Mouse (Mus musculus): ENCODE results near the gene Bsn. TPM values are rescaled to one million over a fixed set of nuclear protein-coding genes. Genes with fewer than 3 reads are reported as not detected.
A peak's percentile ranks its signal among the peaks of the same experiment; 100 is the strongest.

Bsn gene
- polyA plus RNA-seq, 1 experiment from 2014 or later: 0.36 TPM

DNA sequence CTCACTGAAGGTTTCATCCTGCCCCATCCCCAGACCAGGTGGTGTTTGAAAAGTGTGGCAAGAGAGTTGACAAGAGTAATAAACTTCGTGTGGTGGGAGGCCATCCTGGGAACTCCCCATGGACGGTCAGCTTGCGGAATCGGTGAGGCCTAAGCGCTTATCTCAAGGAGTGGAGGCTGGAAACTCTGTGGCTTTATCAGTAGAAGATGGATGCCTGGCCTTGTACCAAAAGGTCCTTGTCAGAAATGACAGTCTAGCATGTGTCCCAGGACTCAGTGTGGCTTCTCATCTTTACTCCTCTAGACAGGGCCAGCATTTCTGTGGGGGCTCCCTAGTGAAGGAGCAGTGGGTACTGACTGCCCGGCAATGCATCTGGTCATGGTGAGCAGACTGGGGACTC is 106.6 kb downstream of the Bsn start:
- 33% methylated on average over 6 of the region's 6 CpGs for WGBS

DNA sequence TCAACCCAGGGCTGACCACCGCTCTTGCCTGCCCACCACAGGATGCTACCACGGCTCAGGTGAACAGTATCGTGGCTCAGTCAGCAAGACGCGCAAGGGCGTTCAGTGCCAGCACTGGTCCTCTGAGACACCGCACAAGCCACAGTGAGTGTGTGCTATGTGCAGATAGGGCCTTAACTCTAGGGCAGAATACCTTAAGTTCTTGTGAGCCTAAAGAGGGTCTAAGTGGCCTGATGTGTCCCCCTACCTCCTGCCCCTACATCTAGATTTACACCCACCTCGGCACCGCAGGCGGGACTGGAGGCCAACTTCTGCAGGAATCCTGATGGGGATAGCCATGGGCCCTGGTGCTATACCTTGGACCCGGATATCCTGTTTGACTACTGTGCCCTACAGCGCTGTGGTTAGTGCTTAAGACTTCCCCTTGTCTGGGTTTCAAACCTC is 107.2 kb downstream of the Bsn start, which contains the start of gene Rnf123:
Rnf123 (minus strand) TSS at position 359 of the 444 bp plus-strand sequence.
- Histone ChIP-seq H3K27ac (replicated peaks) (no peak within 1 kb of the TSS), H3K9me3 (no peaks in the 10 kb centered on the region), H3K36me3 (peaks cover 41% of the 10 kb centered on the region), H3K4me1 (peaks cover 44% of the 10 kb centered on the region), H3K27me3 (replicated peaks) (peaks cover 45% of the 10 kb centered on the region), H3K9ac (peak within 1 kb of the TSS; percentile 58), H3K4me3 (peak within 1 kb of the TSS; percentile 32), H3K4me2 (peak within 1 kb of the TSS; percentile 59)
- WGBS: 32% methylated on average over 12 of the region's 12 CpGs
- ATAC-seq (ENCODE audit: extremely low read depth, insufficient number of reproducible peaks, low FRiP score, low TSS enrichment): no peak

More for the DNA sequence above, 106.6 kb downstream of the Bsn start:
- peaks cover 45% of the 10 kb centered on the region for H3K27me3 ChIP-seq (replicated peaks)
- H3K9ac ChIP-seq: no peak overlapping the region
- no peak overlapping the region for H3K4me2 ChIP-seq
- H3K36me3 ChIP-seq: peaks cover 47% of the 10 kb centered on the region
- no peak for ATAC-seq (ENCODE audit: extremely low read depth, insufficient number of reproducible peaks, low FRiP score, low TSS enrichment)
- H3K4me1 ChIP-seq: peaks cover 38% of the 10 kb centered on the region
- H3K27ac ChIP-seq (replicated peaks): no peak overlapping the region
- H3K9me3 ChIP-seq: no peaks in the 10 kb centered on the region
- no peak overlapping the region for H3K4me3 ChIP-seq

DNA sequence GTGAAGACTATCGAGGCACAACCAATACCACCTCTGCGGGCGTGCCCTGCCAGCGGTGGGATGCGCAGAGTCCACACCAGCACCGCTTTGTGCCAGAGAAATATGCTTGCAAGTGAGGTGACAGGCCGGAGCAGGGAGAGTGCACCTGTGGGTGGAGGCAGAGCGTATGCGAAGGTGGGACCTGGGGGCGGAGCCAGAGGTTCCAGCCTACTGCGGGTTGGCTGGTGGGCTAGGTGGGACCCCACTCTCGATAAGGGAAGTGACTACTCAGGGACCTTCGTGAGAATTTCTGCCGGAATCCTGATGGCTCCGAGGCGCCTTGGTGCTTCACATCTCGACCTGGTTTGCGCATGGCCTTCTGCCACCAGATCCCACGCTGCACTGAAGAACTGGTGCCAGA is 107.6 kb downstream of the Bsn start:
- Histone ChIP-seq H3K27me3 (replicated peaks) (peaks cover 45% of the 10 kb centered on the region), H3K4me1 (peaks cover 49% of the 10 kb centered on the region), H3K9me3 (no peaks in the 10 kb centered on the region), H3K4me2 (peak overlapping the region; percentile 59), H3K9ac (peak overlapping the region; percentile 58), H3K36me3 (peaks cover 37% of the 10 kb centered on the region), H3K4me3 (peak overlapping the region; percentile 32), H3K27ac (replicated peaks) (no peak overlapping the region)
- 5% methylated on average over 19 of the region's 19 CpGs for WGBS
- ATAC-seq (ENCODE audit: extremely low read depth, insufficient number of reproducible peaks, low FRiP score, low TSS enrichment): no peak

DNA sequence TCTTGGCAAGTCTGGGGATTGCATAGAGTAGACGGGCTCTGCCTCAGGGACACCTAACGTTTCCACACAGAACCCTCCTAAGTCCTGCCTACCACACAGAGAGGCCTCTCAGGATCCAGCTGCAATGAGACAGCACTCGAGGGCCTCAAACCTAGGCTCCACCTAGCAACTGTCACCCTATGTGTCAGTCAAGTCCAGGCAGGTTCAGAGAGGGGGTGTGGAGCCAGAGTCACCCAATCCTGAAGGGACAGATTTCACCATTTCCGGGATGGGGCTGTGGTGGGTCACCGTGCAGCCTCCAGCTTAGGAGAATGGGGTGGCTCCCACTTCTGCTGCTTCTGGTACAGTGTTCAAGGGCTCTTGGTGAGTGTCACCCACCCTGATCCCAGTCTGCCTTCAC is 110.0 kb downstream of the Bsn start, which contains the start of gene Mst1:
Mst1 (plus strand) TSS at position 269 of the 400 bp plus-strand sequence.
- no peak for ATAC-seq (ENCODE audit: extremely low read depth, insufficient number of reproducible peaks, low FRiP score, low TSS enrichment)
- Histone ChIP-seq H3K9ac (peak within 1 kb of the TSS; percentile 98), H3K9me3 (no peaks in the 10 kb centered on the region), H3K4me1 (peaks cover 46% of the 10 kb centered on the region), H3K27ac (replicated peaks) (peak within 1 kb of the TSS; percentile 74), H3K4me2 (peak within 1 kb of the TSS; percentile 90), H3K36me3 (peaks cover 22% of the 10 kb centered on the region), H3K27me3 (replicated peaks) (peaks cover 45% of the 10 kb centered on the region), H3K4me3 (peak within 1 kb of the TSS; percentile 95)
- 69% methylated on average over 5 of the region's 5 CpGs for WGBS

DNA sequence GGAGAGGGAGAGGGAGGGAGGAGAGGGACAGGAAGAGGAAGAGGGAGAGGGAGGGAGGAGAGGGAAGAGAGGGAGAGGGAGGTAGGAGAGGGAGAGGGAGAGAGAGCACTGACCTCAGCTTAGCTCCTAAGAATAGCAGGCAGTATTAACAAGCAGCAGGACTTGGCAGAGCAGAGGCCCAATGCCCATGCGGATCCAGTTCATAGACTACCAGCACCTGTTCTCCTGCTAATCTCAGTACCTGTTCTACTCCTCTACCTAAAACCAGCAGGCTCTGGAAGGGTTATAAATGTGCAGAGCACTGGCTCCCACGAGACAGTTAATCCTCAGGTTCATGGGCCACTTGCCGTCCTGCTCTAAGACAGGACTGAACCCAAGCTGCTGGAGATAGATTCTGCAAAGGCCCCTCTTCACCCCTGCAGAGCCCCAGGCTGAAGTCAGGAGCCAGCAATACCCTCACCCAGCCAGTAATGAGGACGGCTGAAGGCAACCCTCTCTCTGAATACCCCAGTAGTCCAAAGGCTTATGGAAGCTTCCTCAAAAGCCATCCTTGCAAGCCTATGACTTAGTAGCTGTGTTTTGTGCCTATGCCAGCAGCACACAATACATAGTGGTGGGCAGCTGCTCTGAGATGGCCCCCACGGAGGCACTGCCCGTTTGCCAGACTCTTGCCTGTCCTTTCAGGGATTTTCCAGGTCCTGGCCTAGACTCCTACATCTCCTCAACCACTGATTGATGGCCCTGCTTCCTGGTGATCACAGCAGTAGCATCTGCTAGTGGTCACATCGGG is 116.8 kb downstream of the Bsn start:
- Histone ChIP-seq H3K4me1 (peaks cover 35% of the 10 kb centered on the region), H3K27me3 (replicated peaks) (no peaks in the 10 kb centered on the region), H3K4me2 (no peak overlapping the region), H3K9ac (peak overlapping the region; percentile 65), H3K9me3 (no peaks in the 10 kb centered on the region), H3K27ac (replicated peaks) (peak overlapping the region; percentile 88), H3K36me3 (peaks cover 41% of the 10 kb centered on the region), H3K4me3 (no peak overlapping the region)
- no peak for ATAC-seq (ENCODE audit: extremely low read depth, insufficient number of reproducible peaks, low FRiP score, low TSS enrichment)
- 51% methylated on average over 7 of the region's 7 CpGs for WGBS

DNA sequence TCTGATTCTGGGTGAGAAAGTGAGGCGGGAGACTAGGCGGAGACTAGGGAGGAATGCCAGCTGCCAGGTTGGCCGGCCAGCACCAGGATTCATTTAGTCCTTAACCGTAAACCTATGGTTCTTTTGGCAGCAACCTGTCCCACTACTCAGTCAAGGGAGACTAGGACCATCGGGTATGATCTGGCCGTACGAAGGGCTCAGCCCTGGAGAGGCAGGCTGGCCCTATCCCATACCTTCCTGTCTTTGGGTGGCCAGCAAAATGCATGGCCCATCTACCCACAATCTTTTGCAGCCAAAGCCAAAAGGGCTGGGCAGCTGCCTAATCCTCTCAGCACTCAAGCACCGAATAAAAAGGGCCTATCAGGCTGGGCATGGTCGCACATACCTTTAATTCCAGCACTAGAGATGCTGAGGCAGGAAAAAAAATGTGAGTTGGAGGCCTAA is 117.7 kb downstream of the Bsn start:
- no peaks in the 10 kb centered on the region for H3K27me3 ChIP-seq (replicated peaks)
- H3K9ac ChIP-seq: peak overlapping the region; percentile 58
- peak overlapping the region; percentile 1 for H3K4me2 ChIP-seq
- H3K4me3 ChIP-seq: no peak overlapping the region
- peaks cover 30% of the 10 kb centered on the region for H3K4me1 ChIP-seq
- 37% methylated on average over 9 of the region's 9 CpGs for WGBS
- ATAC-seq (ENCODE audit: extremely low read depth, insufficient number of reproducible peaks, low FRiP score, low TSS enrichment): no peak
- H3K27ac ChIP-seq (replicated peaks): peak overlapping the region; percentile 88
- H3K9me3 ChIP-seq: no peaks in the 10 kb centered on the region
- H3K36me3 ChIP-seq: peaks cover 41% of the 10 kb centered on the region

DNA sequence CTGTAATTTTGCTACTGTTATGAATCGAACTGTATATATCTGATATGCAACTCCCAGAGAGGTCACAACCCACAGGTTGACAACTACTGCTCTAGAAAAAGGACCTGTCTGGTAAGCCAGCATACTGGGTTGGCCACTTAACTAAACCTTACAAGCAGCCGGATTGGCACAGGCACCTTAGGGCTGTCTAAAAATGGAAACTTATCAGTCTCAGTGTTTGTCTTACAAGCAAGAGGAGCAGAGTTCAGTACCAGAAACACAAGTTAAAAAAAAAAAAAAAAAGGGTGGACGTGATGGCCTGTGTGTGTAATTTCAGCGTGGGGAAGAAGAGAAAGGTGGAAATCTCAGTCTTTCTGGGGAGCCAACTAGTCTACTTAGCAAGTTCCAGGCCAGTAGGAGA is 118.4 kb downstream of the Bsn start:
- no peaks in the 10 kb centered on the region for H3K9me3 ChIP-seq
- no peak overlapping the region for H3K4me3 ChIP-seq
- ATAC-seq (ENCODE audit: extremely low read depth, insufficient number of reproducible peaks, low FRiP score, low TSS enrichment): no peak
- H3K9ac ChIP-seq: no peak overlapping the region
- no peaks in the 10 kb centered on the region for H3K27me3 ChIP-seq (replicated peaks)
- H3K4me1 ChIP-seq: peaks cover 32% of the 10 kb centered on the region
- H3K4me2 ChIP-seq: peak overlapping the region; percentile 1
- H3K27ac ChIP-seq (replicated peaks): peak overlapping the region; percentile 88
- peaks cover 35% of the 10 kb centered on the region for H3K36me3 ChIP-seq
- WGBS: 52% methylated on average over 4 of the region's 4 CpGs

DNA sequence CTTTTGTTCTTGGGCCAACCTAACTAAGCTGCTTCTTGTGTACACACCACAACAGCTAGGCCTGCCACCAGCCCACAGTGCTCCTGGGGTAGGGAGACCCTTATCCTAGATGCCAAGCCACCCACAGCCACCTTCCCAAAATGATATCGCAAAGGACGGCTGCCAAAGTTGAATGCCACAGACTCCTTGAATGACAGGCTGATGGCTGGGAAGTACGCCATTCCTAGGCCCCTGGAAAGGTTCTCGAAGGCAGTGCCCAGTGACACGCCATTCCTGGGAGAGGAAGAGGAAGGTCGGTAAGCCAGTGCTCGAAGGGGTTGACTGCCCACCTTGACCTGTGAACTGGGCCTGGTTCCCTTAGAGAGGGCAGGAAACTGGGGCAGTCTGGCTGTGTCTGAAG is 120.7 kb downstream of the Bsn start:
- WGBS: 84% methylated on average over 7 of the region's 7 CpGs
- no peaks in the 10 kb centered on the region for H3K27me3 ChIP-seq (replicated peaks)
- ATAC-seq (ENCODE audit: extremely low read depth, insufficient number of reproducible peaks, low FRiP score, low TSS enrichment): no peak
- peaks cover 32% of the 10 kb centered on the region for H3K4me1 ChIP-seq
- peaks cover 41% of the 10 kb centered on the region for H3K36me3 ChIP-seq
- H3K4me2 ChIP-seq: no peak overlapping the region
- no peak overlapping the region for H3K27ac ChIP-seq (replicated peaks)
- no peak overlapping the region for H3K9ac ChIP-seq
- no peaks in the 10 kb centered on the region for H3K9me3 ChIP-seq
- no peak overlapping the region for H3K4me3 ChIP-seq

DNA sequence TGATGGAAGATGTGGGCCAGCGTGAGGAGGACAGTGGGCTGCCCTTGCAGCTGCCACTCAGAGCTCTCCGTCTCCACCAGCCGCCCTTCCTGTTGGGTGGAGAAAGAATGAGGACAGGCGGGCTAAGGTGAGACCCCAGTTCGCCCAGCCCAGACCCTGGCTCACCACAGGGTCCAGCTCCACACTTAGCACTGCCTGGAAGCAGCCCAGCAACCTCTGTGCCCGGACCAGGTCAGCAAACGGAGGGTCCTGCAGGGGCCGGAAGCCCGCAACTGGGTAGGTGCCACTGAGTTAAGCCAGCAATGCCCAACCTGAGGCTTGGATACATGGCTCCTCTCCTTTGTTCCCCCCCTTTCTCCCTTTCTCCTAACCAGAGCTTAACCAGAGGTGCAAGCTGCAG is 121.2 kb downstream of the Bsn start:
- no peaks in the 10 kb centered on the region for H3K9me3 ChIP-seq
- no peaks in the 10 kb centered on the region for H3K27me3 ChIP-seq (replicated peaks)
- H3K4me1 ChIP-seq: peaks cover 32% of the 10 kb centered on the region
- ATAC-seq (ENCODE audit: extremely low read depth, insufficient number of reproducible peaks, low FRiP score, low TSS enrichment): no peak
- no peak overlapping the region for H3K4me3 ChIP-seq
- no peak overlapping the region for H3K9ac ChIP-seq
- H3K27ac ChIP-seq (replicated peaks): no peak overlapping the region
- H3K4me2 ChIP-seq: no peak overlapping the region
- WGBS: 86% methylated on average over 9 of the region's 9 CpGs
- H3K36me3 ChIP-seq: peaks cover 43% of the 10 kb centered on the region

DNA sequence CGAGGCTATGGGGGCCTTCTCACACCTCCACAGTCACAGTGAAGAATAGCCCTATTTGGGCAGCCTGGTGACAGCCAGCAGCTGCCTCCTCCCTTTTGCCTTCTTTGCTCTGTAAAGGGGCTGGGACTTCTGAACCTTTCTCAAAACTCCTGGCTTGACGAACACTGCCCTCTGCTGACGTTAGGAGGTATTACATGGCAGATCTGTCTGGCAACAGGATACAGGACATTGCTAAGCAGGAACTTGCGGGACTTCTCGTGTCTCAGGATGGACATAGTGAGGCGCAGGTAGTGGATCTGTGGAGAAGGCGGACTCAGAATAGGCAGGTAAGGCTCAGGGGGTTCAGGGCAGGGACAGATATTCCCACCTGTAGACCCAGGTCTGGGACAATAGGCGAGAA is 122.3 kb downstream of the Bsn start:
- no peak overlapping the region for H3K9ac ChIP-seq
- H3K4me2 ChIP-seq: no peak overlapping the region
- ATAC-seq (ENCODE audit: extremely low read depth, insufficient number of reproducible peaks, low FRiP score, low TSS enrichment): no peak
- H3K27me3 ChIP-seq (replicated peaks): no peaks in the 10 kb centered on the region
- H3K27ac ChIP-seq (replicated peaks): 0 out of 2 replicates have a peak overlapping the region, but pooled peaks have one; percentile 30
- H3K4me3 ChIP-seq: no peak overlapping the region
- peaks cover 23% of the 10 kb centered on the region for H3K4me1 ChIP-seq
- no peaks in the 10 kb centered on the region for H3K9me3 ChIP-seq
- 19% methylated on average over 8 of the region's 8 CpGs for WGBS
- H3K36me3 ChIP-seq: peaks cover 54% of the 10 kb centered on the region

DNA sequence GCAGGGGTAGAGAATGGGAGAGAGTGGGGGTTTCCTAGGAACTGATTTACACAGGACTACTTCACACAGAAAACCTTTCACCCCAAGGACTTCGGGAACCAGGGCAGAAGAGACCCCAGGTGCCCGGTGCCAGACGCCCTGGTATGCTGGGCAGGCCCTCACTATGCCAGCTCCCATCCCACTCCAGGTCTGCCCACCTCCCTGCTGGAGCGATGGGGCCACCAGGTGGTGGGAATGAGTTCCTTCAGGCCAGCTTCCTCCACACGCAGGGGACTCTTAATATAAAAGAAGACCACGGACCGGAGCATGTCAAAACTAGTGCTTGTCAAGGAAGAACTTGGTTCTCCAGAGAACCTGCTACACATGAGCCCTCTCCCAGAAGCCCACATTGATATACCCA is 123.0 kb downstream of the Bsn start:
- ATAC-seq (ENCODE audit: extremely low read depth, insufficient number of reproducible peaks, low FRiP score, low TSS enrichment): no peak
- 80% methylated on average over 7 of the region's 7 CpGs for WGBS
- Histone ChIP-seq H3K4me3 (no peak overlapping the region), H3K4me2 (no peak overlapping the region), H3K9me3 (no peaks in the 10 kb centered on the region), H3K36me3 (peaks cover 61% of the 10 kb centered on the region), H3K27ac (replicated peaks) (no peak overlapping the region), H3K9ac (no peak overlapping the region; the same call in 1 of the 2 replicates), H3K27me3 (replicated peaks) (no peaks in the 10 kb centered on the region), H3K4me1 (peaks cover 18% of the 10 kb centered on the region)

Data from heart, embryonic 13.5 days (tissue).